Mouse (Mus musculus): Measurements from ENCODE around the gene Catsper4. TPM values are rescaled to one million over a fixed set of nuclear protein-coding genes. Genes with fewer than 3 reads are reported as not detected.
A peak's percentile ranks its signal among the peaks of the same experiment; 100 is the strongest.

Gene Catsper4
- polyA plus RNA-seq, 2 experiments: not detected

DNA sequence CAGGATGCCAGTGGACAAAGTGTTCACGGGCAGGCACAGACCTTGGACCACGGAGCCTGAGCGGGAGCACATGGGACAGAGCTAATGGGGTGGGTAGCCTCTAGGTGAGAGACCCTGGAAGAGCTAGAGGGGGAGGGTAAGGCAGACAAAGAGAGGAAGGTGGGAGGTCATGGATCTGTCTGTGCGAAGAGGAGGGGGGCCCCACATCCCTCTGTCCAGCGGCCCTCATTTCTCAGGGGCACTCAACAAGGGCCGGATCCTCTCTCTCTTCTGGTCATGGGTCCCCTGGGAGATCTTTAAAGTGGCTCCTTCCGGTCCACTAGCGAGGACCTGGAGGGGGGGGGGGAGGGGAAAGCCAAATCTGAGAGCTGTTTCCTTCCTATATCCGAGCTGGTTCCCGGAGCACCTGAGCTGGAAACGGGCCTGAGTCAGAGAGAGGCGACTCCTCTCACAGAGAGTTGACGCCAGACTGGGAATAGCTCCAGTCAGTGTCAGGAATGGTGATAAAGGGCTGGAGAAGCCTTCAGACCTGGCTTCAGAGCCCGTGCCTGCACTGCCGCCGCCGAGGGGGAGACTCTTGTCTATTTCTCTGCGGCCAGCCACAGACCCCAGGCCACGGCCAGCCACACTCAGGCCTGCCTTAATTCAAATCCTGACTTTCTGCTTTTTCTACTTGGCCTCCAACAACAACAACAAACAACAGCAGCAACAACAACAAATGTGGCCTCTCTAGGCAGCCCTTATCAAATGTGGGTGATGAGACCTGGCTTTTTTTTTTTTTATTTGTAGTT, 29.4 kb upstream of the Catsper4 start:
- Histone ChIP-seq H3K4me3 (ENCODE audit: insufficient read depth in 1 of 2, low read depth in 2 of 2, low read length in 2 of 2) (no peak overlapping the region), H3K27ac (no peak overlapping the region), H3K4me2 (ENCODE audit: low read depth) (no peak overlapping the region), H3K27me3 (ENCODE audit: control insufficient read depth, insufficient read depth, low read length) (peaks cover 45% of the 10 kb centered on the region), H3K9me3 (ENCODE audit: control insufficient read depth, low read length) (no peaks in the 10 kb centered on the region), H3K9ac (replicated peaks) (no peak overlapping the region), H3K36me3 (replicated peaks; ENCODE audit: control insufficient read depth, insufficient read depth, low read depth) (no peaks in the 10 kb centered on the region), H3K4me1 (replicated peaks; ENCODE audit: control insufficient read depth in 2 of 2, insufficient read depth in 2 of 2, low read length in 1 of 2) (peaks cover 0 to 18% of the 10 kb centered on the region in 2 experiments; a peak in 2 of 4 replicates)
- TF ChIP-seq CTCF (IDR thresholded peaks at IDR 0.05; ENCODE audit: low read depth): no peak
- TF ChIP-seq EP300 (IDR thresholded peaks at IDR 0.05; ENCODE audit: low read depth): no peak
- 26% methylated on average over 18 of the region's 19 CpGs for WGBS (ENCODE audit: insufficient replicate concordance)
- ATAC-seq (ENCODE audit: insufficient read depth) (no peak), DNase-seq (ENCODE audit: low read depth in 3 of 3, low spot score in 3 of 3) (no peak)

DNA sequence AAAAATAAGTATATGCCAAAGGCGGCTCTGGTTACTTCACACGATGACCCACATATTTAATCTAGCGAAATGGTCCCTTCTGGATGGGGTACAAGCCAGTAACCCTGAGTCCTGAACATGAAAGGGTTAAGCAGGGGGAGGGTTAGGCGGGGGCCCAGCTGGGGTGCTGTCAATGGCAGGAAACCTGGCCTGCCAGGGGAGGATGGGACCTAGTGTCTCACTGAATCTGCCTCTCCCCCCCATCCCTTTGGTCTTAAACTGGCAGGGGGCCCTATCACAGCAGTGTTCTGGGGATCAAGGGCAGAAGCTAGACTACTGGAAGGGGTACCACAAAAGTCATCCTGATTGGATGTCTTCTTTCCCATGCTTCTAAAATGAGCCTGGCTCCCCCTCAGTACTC, 28.7 kb upstream of the Catsper4 start:
- no peak overlapping the region for H3K4me3 ChIP-seq (ENCODE audit: insufficient read depth in 1 of 2, low read depth in 2 of 2, low read length in 2 of 2)
- H3K9ac ChIP-seq (replicated peaks): no peak overlapping the region
- no peak overlapping the region for H3K4me2 ChIP-seq (ENCODE audit: low read depth)
- DNase-seq (ENCODE audit: low read depth in 3 of 3, low spot score in 3 of 3) (no peak), ATAC-seq (ENCODE audit: insufficient read depth) (no peak)
- H3K27me3 ChIP-seq (ENCODE audit: control insufficient read depth, insufficient read depth, low read length): peaks cover 53% of the 10 kb centered on the region
- H3K27ac ChIP-seq: no peak overlapping the region
- no peaks in the 10 kb centered on the region for H3K36me3 ChIP-seq (replicated peaks; ENCODE audit: control insufficient read depth, insufficient read depth, low read depth)
- no peaks in the 10 kb centered on the region for H3K9me3 ChIP-seq (ENCODE audit: control insufficient read depth, low read length)
- 34% methylated on average over 4 of the region's 4 CpGs for WGBS (ENCODE audit: insufficient replicate concordance)
- TF ChIP-seq EP300 (IDR thresholded peaks at IDR 0.05; ENCODE audit: low read depth): no peak
- no peak for TF ChIP-seq CTCF (IDR thresholded peaks at IDR 0.05; ENCODE audit: low read depth)
- peaks cover 0 to 18% of the 10 kb centered on the region in 2 experiments; a peak in 2 of 4 replicates for H3K4me1 ChIP-seq (replicated peaks; ENCODE audit: control insufficient read depth in 2 of 2, insufficient read depth in 2 of 2, low read length in 1 of 2)

DNA sequence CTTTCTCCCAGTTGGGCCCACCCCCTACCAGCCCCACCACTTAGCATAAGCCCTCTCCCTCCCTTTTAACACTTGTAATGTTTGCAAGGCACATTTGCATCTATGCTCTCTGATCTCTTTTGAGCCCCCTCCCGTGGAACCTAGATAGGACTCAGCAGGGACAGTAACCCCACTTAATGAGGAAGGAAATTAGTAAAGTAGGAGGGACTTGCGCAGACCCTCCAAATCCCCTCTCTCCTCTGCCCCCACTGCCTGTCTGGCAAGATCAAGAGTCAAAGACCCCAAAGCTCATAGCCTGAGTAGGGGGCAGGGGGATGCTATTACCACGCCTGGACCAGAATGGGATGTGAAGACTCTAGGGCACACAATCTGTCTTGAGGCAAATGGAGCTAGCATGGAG, 27.7 kb upstream of the Catsper4 start:
- Histone ChIP-seq H3K9ac (replicated peaks) (no peak overlapping the region), H3K4me1 (replicated peaks; ENCODE audit: control insufficient read depth in 2 of 2, insufficient read depth in 2 of 2, low read length in 1 of 2) (peaks cover 0 to 18% of the 10 kb centered on the region in 2 experiments; a peak in 2 of 4 replicates), H3K4me2 (ENCODE audit: low read depth) (no peak overlapping the region), H3K9me3 (ENCODE audit: control insufficient read depth, low read length) (no peaks in the 10 kb centered on the region), H3K36me3 (replicated peaks; ENCODE audit: control insufficient read depth, insufficient read depth, low read depth) (no peaks in the 10 kb centered on the region), H3K27me3 (ENCODE audit: control insufficient read depth, insufficient read depth, low read length) (peaks cover 63% of the 10 kb centered on the region), H3K27ac (no peak overlapping the region), H3K4me3 (ENCODE audit: insufficient read depth in 1 of 2, low read depth in 2 of 2, low read length in 2 of 2) (no peak overlapping the region)
- TF ChIP-seq EP300 (IDR thresholded peaks at IDR 0.05; ENCODE audit: low read depth): no peak
- no peak for TF ChIP-seq CTCF (IDR thresholded peaks at IDR 0.05; ENCODE audit: low read depth)
- no peak for DNase-seq (ENCODE audit: low read depth in 3 of 3, low spot score in 3 of 3)
- ATAC-seq (ENCODE audit: insufficient read depth): no peak
- WGBS (ENCODE audit: insufficient replicate concordance): 36% methylated on average over 3 of the region's 3 CpGs

DNA sequence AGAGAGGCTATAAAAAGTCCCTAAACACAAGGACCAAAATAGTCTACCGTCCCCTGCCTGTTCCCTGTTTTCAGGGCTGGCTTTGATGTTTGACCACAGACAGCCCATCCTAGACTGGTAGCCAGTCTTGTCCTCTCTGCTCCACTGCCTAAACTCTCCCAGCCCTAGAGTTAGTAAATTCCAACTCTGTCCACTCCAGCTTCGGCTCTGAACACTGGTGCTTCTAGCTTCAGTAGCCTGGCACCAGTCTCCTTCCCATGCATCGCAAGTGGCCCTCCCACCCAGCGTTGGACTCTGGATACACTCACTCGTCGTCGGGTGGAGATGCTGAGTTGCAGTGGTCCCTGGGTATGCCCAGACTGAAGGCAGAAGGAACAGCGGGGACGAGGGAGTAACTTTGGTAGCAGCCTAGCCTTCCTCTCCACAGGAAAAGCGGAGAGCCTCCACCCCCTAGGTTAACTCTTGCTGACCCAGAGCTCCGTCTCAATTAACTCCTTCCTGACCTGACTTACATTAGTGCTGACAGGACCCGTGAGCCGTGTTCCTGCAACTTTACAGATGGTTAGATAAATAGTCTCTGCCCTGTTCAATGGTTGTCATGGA, 26.6 kb upstream of the Catsper4 start, which contains the start of gene Grrp1:
Gene Grrp1, minus strand, starts transcription at position 385 of the 603 bp plus-strand sequence.
- 3% methylated on average over 13 of the region's 13 CpGs for WGBS (ENCODE audit: insufficient replicate concordance)
- no peak within 1 kb of the TSS for H3K9ac ChIP-seq (replicated peaks)
- H3K27ac ChIP-seq: no peak within 1 kb of the TSS
- no peak for TF ChIP-seq CTCF (IDR thresholded peaks at IDR 0.05; ENCODE audit: low read depth)
- TF ChIP-seq EP300 (IDR thresholded peaks at IDR 0.05; ENCODE audit: low read depth): no peak
- H3K4me3 ChIP-seq (ENCODE audit: insufficient read depth in 1 of 2, low read depth in 2 of 2, low read length in 2 of 2): peak within 1 kb of the TSS in 1 of 2 experiments; percentile 28; a peak in 2 of 4 replicates
- no peaks in the 10 kb centered on the region for H3K9me3 ChIP-seq (ENCODE audit: control insufficient read depth, low read length)
- no peak for DNase-seq (ENCODE audit: low read depth in 3 of 3, low spot score in 3 of 3)
- H3K36me3 ChIP-seq (replicated peaks; ENCODE audit: control insufficient read depth, insufficient read depth, low read depth): no peaks in the 10 kb centered on the region
- H3K4me1 ChIP-seq (replicated peaks; ENCODE audit: control insufficient read depth in 2 of 2, insufficient read depth in 2 of 2, low read length in 1 of 2): peaks cover 0 to 18% of the 10 kb centered on the region in 2 experiments; a peak in 2 of 4 replicates
- H3K4me2 ChIP-seq (ENCODE audit: low read depth): peak within 1 kb of the TSS; percentile 9; the same call in 1 of the 2 replicates
- H3K27me3 ChIP-seq (ENCODE audit: control insufficient read depth, insufficient read depth, low read length): peaks cover 73% of the 10 kb centered on the region
- ATAC-seq (ENCODE audit: insufficient read depth): no peak

Measured in liver, embryonic 14.5 days (tissue).